Mouse (Mus musculus) adipocyte (in vitro differentiated cells): ENCODE results near the gene Iffo1.
"Not testable (repeated sequence)": the region's sequence is repeated elsewhere in the genome, so short reads cannot be mapped to it uniquely, and the experiment has no call there.

ENCODE experiments used
- DNase-seq: peaks from one replicate; pipeline ENCODE4 v3.0.0-alpha.2; 2016; ENCODE audit warnings: low spot score

Iffo1 gene

DNA sequence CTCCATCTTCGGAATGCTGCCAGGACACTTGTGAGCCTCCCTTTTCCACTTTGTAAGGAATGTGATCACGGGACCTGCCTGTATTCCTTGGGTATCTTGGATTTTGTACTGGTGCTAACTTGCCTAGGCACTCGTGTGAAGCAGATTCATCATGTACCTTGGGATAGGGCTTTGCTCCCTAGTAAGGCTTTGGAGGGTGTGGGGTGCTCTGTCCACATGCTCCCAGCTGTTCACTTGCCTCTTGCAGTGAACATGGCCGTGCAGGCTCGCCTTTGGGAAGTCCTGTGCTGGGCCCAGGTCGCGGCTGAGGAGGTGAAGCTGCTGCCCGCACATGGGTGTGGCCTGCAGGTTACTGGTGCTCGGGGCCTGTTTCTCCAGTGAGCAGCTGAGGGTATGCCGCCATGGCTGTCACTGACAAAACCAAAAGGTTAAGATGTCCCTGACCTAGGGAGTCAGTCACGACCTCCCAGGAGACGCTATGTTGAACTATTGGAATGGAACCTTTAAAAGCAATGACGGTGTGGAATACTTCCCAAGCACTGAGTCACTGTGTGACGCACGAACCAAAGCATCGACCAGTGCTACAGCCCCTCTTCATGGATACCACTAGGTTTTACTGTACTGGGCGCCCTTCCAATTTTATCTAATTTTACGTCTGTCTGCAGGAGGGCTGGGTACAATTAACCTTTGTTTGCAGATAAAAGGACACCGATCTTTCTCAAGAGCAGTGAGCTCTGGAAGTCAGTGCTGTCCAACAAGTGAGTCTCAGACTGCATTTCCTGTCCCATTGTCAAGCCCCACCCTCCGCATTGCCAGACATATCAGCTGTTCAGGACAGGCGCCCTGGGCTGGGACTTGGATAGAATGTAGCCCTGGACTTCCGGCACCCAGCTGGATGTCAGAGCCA lies 16.1 kb downstream of the Iffo1 start:
- peak; percentile 88 for DNase-seq

DNA sequence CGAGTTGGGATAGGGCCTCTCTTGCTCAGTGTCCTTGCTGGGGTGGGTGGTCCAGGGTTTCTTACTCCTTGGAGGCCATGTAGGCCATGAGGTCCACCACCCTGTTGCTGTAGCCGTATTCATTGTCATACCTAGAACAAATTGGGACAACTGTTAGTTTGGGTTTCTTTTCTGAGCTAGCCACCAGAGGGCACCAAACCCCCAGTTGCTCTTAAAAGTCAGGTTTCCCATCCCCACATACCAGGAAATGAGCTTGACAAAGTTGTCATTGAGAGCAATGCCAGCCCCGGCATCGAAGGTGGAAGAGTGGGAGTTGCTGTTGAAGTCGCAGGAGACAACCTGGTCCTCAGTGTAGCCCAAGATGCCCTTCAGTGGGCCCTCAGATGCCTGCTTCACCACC lies 16.9 kb downstream of the Iffo1 start:
- peak; percentile 86 for DNase-seq

DNA sequence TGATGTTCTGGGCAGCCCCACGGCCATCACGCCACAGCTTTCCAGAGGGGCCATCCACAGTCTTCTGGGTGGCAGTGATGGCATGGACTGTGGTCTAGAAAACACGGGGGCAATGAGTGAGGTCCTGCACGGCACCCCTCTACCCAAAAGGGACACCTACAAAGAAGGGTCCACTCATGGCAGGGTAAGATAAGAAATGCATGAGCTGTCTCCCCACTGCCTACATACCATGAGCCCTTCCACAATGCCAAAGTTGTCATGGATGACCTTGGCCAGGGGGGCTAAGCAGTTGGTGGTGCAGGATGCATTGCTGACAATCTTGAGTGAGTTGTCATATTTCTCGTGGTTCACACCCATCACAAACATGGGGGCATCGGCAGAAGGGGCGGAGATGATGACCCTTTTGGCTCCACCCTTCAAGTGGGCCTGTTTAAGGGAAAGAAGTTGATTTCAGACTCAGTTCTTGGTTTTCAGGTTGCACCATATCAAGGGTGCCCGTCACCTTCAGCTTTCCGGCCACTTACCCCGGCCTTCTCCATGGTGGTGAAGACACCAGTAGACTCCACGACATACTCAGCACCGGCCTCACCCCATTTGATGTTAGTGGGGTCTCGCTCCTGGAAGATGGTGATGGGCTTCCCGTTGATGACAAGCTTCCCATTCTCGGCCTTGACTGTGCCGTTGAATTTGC lies 17.7 kb downstream of the Iffo1 start:
- DNase-seq = not testable (repeated sequence)

DNA sequence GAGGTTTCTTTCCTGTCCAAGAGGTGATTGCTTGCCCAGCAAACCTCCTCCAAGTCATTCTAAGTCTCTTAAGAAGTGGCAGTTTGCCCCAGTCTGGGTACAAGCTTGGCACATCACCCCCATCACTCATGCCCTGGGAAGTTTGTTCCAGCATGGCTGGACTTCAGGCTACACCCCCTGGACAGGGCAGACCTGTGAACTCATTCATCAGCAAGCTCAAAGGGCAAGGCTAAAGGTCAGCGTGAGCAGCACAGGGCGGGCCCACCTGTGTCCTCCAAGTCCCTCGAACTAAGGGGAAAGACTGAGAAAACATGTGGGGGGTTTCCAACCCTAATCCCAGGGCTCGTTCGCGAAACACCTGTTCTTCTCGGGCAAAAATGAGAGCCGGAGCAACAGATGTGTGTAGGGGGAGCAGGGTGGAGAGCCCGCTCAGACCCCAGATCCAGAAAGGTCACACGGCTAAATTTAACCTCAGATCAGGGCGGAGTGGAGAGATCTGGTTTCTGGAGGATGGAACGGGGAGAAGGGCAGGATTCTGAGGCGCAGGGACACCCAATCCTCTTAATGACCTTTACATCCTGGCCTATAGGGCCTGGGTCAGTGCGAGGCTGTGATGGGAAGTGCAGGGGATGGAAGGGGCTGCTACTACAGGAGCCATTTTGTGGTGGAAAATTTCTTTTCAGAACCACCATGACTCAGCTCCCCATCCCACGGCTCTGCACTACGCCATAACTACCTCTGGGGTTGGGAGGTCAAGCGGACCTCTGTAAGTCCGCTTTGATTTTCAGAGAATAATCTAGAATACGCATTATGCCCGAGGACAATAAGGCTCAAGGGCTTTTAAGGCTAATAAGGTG lies 19.0 kb downstream of the Iffo1 start:
- DNase-seq = peak; percentile 77

DNA sequence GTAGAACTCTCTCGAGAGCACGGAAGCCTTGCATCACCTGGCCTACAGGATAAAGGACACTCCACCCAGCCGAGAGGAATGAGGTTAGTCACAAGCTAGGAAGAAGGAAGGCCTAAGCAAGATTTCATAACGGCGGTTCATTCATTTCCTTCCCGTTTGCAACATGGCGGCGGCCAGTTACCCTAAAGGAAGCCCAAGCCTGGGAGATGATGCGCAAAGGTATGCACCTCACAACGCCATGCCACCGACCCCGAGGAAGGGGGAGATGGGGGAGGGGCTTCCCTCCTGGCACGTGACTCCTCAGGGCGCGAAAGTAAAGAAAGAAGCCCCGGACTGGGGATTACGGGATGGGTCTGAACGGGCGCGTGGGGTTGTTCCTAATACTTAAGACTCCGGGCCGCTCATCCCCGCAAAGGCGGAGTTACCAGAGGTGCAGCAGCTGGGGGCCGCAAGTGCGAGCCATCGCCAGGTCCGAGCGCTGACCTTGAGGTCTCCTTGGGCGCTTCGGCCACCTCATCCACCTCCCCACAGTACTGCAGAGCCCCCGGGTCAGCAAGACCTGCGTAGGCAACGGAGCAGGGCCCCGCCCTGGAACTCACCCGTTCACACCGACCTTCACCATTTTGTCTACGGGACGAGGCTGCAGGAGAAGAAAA lies 19.8 kb downstream of the Iffo1 start:
- DNase-seq = peak; percentile 59

DNA sequence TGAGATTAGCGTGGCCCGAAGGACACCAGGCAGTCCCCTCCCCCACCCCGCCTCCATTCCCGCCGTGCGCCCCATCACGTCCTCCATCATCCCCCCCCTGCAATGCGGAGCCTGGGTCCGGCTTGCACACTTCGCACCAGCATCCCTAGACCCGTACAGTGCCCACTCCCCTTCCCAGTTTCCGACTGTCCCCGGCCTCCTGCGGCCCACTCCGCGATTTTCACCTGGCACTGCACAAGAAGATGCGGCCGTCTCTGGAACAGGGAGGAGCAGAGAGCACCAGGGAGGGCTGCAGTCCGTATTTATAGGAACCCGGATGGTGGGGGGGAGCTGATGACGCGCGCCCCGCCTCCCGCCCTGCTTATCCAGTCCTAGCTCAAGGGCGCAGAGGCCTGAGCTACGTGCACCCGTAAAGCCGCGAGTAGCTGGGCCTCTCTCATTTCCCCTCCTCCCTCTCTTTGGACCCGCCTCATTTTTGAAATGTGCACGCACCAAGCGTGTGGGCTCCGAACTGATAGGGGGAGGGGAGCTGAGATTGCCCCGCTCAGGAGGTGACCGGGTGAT lies 20.4 kb downstream of the Iffo1 start:
- peak; percentile 99 for DNase-seq

DNA sequence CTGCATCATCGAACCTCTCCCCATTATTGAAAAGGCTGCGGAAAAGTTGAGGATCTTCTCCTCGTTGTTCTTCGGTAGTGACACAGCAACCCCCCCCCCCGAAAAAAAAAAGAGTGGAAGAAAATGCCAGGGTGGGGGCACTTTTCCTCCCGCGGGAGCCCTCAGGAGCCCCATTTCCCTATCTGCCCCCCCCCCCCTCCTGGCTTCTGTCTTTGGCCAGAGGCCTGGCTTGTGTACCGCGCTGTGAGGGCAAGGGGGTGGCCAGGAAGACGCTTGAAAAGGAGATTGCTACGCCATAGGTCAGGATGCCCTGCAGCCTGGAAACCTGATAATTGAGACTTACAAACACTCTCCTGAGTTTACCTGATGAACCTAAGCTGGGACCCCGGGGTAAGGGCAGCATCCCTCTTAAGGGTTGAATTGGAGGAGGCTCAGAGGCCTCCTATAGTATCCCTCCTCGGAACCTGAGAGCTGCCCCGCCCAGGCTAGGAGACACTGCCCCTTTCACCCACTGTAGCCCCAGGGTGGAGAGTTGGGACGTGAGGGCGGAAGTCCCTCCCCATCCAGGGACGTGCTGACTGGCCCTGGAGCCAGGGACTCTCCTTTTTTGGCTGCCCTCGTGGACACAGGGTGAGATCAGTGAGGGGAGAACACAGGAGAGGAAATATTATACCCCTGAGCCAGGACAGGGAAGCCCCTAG lies 21.2 kb downstream of the Iffo1 start, which contains the start of gene Gapdh:
TSS of gene Gapdh (minus strand) at position 417 of the 701 bp plus-strand sequence.
- DNase-seq = peak; percentile 97

DNA sequence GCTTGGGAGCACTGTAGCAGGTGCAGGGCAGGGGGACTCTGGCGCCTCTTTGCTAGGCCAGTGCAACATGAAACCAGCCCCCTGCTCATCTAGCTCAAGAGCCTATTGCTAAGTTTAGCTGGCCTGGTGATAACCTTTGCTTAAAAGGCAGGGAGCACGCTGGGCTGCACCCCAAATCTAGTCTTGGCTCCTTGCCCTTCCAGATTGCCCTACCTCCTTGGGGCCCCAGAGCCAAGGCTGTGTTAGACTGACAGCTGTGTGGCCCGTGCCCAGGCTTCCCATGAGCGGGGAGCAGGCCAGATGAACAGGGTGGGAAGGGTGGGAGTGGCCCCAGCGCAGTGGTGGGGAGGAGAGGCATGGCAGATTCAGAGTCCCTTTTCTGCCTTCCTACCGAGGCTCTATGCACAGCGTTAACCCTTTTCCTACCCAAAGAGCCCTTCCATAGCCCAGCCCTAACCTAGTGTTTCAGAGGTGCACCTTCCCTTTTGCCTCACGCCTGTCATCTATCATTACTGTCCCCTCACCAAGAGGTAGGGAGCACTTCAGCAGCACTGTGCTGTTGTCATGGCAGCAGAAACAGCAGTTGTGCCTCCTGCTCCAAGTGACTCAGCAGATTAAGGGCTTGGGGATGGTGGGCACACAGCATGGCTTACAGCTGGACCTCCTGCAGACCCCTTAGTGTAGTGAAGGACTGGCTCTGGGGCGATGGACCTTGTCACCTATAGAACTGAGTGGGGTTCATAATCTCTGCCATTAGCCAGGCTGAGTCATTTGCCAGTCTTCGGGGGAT lies 22.0 kb downstream of the Iffo1 start:
- DNase-seq = peak; percentile 72

DNA sequence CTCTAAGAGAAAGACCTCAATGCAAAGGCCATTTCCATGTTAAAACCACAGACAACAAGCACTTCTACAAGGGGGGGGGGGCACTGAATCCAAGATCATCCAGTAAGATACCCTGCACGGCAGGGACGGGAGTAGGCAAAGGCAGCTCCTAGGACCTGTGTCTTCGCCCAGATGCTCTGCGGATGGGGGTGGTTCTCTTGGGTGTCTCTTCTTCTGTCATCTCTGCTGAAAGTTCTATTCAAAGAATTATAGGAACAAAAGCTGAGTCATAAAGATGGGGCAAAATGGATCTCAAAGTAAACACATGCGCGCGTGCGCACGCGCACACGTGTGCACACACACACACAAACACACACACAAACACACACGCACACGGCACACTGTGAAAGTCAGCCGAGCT lies 23.0 kb downstream of the Iffo1 start:
- no peak for DNase-seq

DNA sequence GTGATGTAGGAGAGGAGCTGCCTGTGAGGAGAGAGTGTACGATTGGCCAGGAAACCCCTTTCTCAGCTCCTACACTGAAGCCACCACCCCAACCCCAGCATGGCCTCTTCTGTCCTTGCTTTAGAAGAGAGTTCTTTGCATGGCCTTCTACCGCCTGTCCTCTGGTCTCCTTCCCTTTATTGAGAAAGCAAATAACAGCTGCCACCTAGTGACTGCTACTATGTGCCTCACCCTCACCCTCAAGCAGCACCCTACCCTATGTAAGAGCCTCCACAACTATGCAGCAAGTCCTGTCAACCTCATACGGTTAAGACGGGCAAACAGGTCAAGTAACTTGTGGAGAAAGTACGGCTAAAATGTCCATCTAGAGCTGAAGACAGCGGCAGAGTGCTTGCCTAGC lies 25.2 kb downstream of the Iffo1 start:
- DNase-seq = peak; percentile 47

DNA sequence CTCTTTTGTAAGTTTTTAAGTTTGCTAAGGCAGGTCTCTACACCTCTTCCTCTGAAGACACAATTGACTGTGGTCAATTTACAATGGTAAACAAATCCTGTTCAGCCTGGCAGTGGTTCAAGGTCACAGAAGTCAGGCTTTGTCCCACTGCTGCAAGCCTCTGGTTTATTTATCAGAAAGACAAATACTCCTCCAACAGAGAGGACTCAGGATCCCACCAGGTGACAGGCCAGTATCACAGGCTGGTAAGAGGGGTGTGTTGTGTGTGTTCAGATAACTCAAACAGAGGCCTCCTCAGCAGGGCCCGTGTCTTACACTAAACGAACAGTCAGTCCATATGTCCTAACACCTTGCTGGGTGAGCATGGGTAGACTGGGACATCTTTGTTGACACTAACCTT lies 27.4 kb downstream of the Iffo1 start:
- DNase-seq = no peak

DNA sequence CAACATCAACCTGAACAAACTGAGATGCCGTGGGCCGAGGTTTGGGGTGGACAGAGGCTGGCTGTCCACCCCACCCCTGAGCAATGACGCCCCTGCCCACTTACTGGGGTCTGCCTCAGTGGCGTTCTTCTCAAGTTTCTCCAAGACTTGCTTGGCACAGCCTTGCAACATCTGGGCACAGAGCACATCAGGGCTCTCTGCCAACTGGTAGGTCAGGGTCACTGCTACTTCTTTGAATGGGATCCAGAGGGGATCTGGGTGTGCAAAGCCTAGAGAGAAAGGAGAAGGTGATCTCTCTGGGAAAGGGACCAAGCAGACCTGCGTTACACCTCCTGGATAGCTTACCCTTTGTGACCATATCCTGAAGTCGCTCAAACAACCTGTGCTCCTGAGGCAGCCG lies 28.2 kb downstream of the Iffo1 start:
- DNase-seq = peak; percentile 75

DNA sequence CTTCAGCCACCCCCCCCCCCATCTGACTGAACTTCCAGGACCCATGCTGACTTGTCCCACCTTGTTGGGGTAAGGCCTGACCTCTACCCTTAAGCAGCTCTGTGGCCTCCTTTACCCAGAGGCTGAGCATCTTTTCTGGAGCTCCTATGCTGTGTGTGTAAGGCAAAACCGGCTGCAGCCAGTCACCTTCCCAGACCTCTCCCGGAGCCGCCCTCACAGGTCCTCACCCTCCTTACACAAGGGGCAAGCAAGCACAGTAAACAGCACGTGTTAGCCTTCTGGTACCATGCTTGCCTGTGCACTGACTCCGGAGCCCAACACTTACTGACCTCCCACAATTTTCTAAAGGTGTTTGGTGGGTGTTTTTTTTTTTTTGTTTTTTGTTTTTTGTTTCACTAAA lies 30.4 kb downstream of the Iffo1 start:
- no peak for DNase-seq

DNA sequence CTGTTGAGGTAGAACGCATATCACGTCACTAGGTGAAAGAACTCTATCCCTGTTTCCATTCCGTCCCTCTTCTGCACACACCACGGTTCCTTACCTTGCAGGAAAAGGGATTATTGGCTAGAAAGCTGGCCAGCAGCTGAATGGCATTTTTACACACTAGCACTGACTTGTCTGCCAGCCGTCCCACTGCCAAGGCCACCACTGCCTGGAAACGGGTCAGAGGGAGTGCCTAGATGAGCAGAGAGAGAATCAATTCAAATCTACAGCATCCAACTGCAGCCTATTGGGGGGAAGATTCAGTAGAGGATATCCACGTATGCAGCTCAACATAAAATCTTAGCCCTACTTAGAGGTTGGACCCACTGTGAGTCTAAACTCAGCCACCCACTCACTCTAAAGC lies 34.6 kb downstream of the Iffo1 start:
- peak; percentile 76 for DNase-seq

DNA sequence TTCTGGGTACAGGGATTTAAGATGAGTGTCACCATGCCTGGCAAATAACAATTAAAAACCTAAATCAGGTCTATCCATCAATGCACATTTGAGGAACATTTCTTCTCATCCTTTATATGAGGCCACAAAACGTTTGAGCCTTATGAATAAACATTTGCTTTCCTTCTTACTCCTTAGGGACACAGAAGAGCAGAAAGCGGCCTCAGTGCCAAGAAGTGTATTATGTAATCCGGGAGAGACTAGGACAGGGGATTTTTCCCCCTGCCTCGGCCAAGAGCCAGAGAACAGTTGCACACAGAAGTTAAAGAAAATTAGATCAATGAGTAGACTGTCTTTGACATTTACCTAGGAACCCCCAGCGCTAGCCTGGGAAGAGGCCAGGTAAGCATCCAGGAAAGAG lies 37.1 kb downstream of the Iffo1 start:
- peak; percentile 88 for DNase-seq

DNA sequence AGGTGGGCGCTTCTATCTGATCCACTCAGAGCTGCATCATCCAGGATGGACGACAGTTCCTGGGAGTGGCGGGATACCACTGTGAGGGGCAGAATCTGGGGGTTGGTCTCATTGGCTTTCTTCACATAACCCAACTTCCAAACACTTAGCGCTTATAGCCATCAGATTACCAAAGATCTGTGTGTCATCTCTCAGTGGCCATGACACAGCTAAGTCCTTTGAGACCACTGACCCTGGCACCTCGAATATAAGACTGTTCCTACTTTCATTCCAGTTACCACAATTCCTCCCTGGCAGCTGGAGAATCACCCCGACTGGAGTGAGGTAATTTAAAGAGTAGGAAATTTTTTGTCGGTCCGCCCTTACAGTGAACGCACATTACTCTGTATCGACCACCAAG lies 41.2 kb downstream of the Iffo1 start:
- DNase-seq = no peak

DNA sequence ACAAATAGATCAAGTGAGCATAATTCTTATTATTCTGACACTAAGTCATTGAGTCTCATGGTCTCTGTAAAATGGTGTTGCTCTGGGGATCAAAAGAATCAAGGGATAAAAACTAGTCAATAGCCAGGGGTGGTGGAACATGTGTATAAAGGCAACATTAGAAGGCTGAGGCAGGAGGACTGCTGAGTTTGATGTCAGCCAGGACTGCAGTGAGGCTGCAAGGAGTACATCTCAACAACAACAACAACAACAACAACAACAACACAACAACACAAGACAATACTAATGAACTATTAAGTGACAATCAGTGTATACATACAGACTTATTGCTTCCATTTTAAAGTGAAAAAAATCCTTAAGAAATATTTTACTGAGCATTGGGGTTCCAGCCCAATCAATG lies 45.8 kb downstream of the Iffo1 start:
- DNase-seq = no peak

DNA sequence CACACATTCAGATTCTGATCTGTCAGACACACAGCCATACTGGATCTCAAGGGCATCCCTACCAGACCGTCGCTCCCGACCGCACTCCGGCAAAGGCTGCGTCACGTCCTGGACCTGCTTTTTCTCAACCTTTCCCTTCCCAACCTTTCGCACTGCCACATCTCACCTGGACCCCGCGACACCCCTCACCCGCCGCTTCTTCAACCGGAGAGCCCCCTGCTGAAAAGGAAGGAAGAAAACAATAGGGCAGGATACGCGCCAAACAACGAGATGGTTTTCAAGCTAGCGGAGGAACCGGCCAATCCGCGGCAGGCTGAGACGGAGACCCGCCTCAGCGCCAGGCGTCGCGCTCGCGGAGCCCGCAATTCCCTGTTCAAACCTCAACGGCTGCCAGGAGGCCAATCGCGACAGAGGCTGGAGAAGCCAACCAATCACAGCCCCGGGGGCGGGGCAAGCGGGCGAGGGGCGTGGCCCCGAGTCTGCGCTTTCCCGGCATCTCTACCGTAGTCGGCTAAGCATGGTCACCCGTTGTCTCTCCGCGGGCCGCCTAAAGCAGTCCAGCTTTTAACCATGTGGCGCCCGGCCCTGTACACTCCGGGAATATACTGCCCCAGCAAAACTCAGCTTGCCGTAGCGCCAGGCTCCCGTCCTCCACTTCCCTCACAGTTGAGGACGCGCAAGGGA lies 46.4 kb downstream of the Iffo1 start, which contains the start of the genes Ncapd2 and Mrpl51:
TSS of gene Ncapd2 (minus strand) at position 370 of the 684 bp plus-strand sequence.
TSS of gene Mrpl51 (plus strand) at position 470 of the 684 bp plus-strand sequence.
- peak; percentile 100 for DNase-seq
